Mouse (Mus musculus) WW6 (cell line): ENCODE data around the gene Cdcp1.

Experiments
- DNase-seq: peaks from one replicate; pipeline ENCODE4 v3.0.0-alpha.2; 2013; ENCODE audit warnings: low read depth, low spot score

The Cdcp1 gene

GRCm38 (mm10) chr9:123213371-123213770 lies 2.5 kb downstream of the Cdcp1 start:
- no peak for DNase-seq

- no peak for DNase-seq
These were observed 7.9 kb downstream of the Cdcp1 start for GRCm38 (mm10) chr9:123207895-123208294.

GRCm38 (mm10) chr9:123206948-123207347 lies 8.9 kb downstream of the Cdcp1 start:
- DNase-seq, result no peak

DNA sequence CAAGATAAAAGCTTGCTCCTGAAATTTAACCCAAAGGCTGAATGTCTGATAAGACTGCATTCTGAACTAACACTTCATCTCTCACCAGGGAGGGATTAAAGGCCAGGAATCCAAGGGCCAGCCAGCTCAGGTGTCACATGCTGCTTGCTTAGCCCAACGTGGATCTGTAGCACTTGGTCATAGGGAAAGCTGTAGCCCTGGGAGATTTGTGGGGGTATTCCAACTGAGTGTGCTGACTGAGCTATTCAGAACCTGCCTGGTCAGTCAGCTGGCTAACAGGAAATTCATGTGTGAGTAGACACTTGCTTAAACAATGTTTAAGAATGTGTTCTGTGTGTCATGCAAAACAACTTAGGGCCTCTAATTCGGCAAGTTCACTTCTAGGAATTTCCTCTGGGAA lies 9.3 kb downstream of the Cdcp1 start:
- no peak for DNase-seq

GRCm38 (mm10) chr9:123200116-123200515 lies 15.7 kb downstream of the Cdcp1 start:
- DNase-seq, result no peak

- DNase-seq, result no peak
These were observed 27.6 kb downstream of the Cdcp1 start for GRCm38 (mm10) chr9:123188271-123188670.

- no peak for DNase-seq
These were observed 28.2 kb downstream of the Cdcp1 start for GRCm38 (mm10) chr9:123187589-123187988.

- no peak for DNase-seq
These were observed 29.7 kb downstream of the Cdcp1 start for GRCm38 (mm10) chr9:123186151-123186550.

- DNase-seq, result no peak
These were observed 30.3 kb downstream of the Cdcp1 start for GRCm38 (mm10) chr9:123185546-123185945.

GRCm38 (mm10) chr9:123183226-123183625 lies 32.6 kb downstream of the Cdcp1 start:
- no peak for DNase-seq

DNA sequence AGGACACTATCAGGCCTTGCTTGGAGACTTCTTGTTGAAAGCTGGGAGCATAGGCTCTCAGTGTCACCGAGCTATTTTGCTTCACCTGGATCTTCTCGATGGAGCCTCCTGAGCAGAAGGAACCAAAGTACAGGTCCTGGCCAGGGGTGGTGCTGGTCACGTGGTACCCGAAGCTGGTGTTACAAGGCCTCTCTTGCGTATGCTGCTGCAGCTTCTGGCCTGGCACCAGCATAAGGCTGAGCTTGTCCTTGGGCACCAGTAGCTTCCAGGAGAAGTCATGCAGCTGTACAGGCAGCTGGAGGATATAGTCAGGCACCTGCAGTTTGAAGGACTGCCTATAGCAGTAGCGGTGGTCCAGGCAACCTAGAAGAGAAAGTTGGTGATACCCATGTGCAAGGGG lies 35.8 kb downstream of the Cdcp1 start:
- no peak for DNase-seq

DNA sequence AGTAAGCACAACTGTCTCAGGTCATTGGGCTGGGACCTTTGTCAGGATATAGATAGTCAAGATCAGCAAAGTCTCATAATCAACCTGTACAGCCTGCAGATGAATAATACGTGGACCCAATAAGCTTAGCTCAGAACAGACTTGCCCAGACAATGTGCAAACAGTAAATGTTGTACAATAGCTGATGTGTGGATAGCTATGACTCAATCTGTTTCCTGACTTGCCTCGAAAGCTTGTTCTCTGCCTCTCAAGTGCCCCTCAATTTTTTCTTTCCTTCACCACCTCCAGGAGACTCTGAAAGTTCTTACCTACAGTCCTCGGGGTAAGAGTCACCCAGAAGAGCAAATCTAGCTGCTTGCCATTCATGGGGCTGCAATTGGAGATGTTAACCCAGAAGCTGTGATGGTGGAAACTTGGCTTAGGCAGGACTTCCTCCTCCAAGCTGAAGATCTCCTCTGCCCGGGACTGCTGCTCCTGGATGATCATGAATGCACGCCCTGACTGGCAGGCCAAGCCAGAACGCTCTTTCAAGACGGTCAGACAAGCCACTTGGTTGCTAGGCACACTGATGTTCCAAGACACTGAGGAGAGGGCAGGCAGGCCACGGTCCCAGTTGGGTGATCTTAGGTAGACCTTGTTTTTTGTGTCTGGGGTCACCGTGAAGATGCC lies 38.3 kb downstream of the Cdcp1 start:
- no peak for DNase-seq

DNA sequence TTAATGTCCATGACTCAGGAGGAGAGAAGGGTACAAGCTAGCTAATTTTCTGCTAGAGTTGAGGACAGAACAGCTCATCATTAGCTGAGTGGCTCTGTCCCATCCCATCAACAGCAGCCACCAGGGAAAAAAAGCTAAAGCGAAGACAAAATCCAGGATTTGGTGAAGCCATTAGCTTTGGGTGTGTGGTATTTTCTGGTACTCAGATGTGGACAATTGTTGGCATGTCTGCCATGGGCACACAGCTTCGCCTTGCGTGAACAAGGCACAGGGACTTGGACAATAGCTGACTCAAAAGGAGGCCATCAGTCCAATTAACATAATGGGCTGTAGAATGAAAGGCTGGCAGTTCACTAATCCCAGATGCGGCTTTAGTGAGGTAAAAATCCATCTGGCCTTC lies 41.5 kb downstream of the Cdcp1 start:
- DNase-seq, result no peak

- no peak for DNase-seq
These were observed 42.1 kb downstream of the Cdcp1 start for GRCm38 (mm10) chr9:123173760-123174159.

- DNase-seq, result no peak
These were observed 49.9 kb downstream of the Cdcp1 start for GRCm38 (mm10) chr9:123165781-123166443.

GRCm38 (mm10) chr9:123162985-123163694 lies 52.7 kb downstream of the Cdcp1 start:
- DNase-seq, result no peak

GRCm38 (mm10) chr9:123161792-123162191 lies 54.0 kb downstream of the Cdcp1 start:
- DNase-seq, result no peak

DNA sequence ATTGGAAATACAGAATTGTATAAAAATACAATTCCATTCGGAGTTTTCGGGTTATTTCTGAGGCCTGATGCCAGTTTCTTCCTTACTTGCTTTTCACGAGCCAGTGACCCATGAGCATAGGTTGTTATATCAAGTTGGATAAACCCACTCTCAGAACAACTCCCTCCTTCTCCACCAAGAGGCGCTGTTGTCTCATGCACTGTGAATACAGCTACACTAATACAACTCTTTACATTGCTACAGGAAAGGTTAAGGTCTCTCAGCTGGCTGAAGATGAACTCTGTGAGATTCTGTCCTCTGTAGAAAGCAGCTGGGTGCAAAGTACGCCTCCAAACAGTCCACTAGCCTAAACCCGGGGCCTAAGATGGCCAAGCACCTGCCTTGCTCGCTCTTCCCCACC lies 56.5 kb downstream of the Cdcp1 start:
- peak; percentile 26 for DNase-seq

- DNase-seq, result peak; percentile 36
These were observed 57.6 kb downstream of the Cdcp1 start for GRCm38 (mm10) chr9:123158125-123158836.

GRCm38 (mm10) chr9:123157699-123158098 lies 58.1 kb downstream of the Cdcp1 start:
- DNase-seq, result no peak

- peak; percentile 28 for DNase-seq
These were observed 58.9 kb downstream of the Cdcp1 start for GRCm38 (mm10) chr9:123156910-123157361.

GRCm38 (mm10) chr9:123153121-123153520 lies 62.7 kb downstream of the Cdcp1 start:
- DNase-seq, result no peak
